In the genomic region with DNA sequence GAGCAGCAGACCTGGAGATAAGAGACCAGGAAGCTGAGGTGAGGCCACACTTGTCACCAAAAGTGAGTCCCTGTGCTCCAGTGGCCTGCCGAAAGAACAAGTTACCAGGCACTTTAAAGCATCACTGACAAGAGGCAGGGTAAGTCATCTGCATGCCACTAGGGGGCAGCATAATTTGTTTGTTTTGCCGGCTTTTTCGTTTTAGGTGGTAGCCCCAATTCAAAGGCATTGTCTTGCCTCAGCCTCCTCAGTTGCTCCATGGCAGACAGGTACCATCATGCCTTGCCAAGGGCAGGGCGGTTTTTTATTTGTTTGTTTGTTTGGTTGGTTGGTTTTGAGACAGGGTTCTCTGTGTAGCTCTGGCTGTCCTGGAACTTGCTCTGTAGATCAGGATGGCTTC, we compare ENCODE assay signal across 10 mouse cellular contexts. TPM values are rescaled to one million over a fixed set of nuclear protein-coding genes. Genes with fewer than 3 reads are reported as not detected.
DNase-seq lines count a peak whose midpoint lies in the region; ATAC-seq and TF ChIP-seq lines count a peak whose summit lies in the region.
"Had no signal": no experiment of that assay in that cellular context is flagged by ENCODE, and none has a peak within 500 bp of the region (broad histone marks: within the 10 kb centered on the region; RNA-seq: fewer than 3 reads in every experiment).

No protein-coding gene starts in this region.

- no peaks in the 10 kb centered on the region for H3K27me3 ChIP-seq in forebrain, embryonic 10.5 days (ENCODE audit: poor library complexity, severe bottlenecking)
- no peaks in the 10 kb centered on the region for H3K27me3 ChIP-seq in forebrain, embryonic 12.5 days
- H3K27me3 ChIP-seq in heart, postnatal 0 days (ENCODE audit: control insufficient read depth, insufficient read depth, low read length), result no peaks in the 10 kb centered on the region
- H3K27me3 ChIP-seq: neural tube, embryonic 13.5 days had no signal

- no peaks in the 10 kb centered on the region for H3K36me3 ChIP-seq in forebrain, embryonic 10.5 days (replicated peaks)
- H3K36me3 ChIP-seq in forebrain, embryonic 12.5 days (replicated peaks), result no peaks in the 10 kb centered on the region
- H3K36me3 ChIP-seq in heart, postnatal 0 days (replicated peaks; ENCODE audit: control insufficient read depth, insufficient read depth, low read length), result no peaks in the 10 kb centered on the region
- H3K36me3 ChIP-seq: neural tube, embryonic 13.5 days had no signal

- 68% methylated on average over 4 of the region's 4 CpGs for WGBS in forebrain, embryonic 10.5 days
- WGBS in forebrain, embryonic 12.5 days, result 68% methylated on average over 4 of the region's 4 CpGs
- 66% methylated on average over 4 of the region's 4 CpGs for WGBS in heart, postnatal 0 days
- 52% methylated on average over 4 of the region's 4 CpGs for WGBS in lung, adult 2 months

- TF ChIP-seq EP300 in heart, postnatal 0 days (IDR thresholded peaks at IDR 0.05; ENCODE audit: low read depth), result no peak

- TF ChIP-seq POLR2A in lung, adult 2 months (IDR thresholded peaks at IDR 0.05; ENCODE audit: borderline replicate concordance, extremely low read depth, low read depth, low read length), result no peak

- H3K9me3 ChIP-seq in forebrain, embryonic 10.5 days, result no peaks in the 10 kb centered on the region
- no peaks in the 10 kb centered on the region for H3K9me3 ChIP-seq in forebrain, embryonic 12.5 days
- H3K9me3 ChIP-seq in heart, postnatal 0 days (replicated peaks; ENCODE audit: control insufficient read depth, low read length), result no peaks in the 10 kb centered on the region
- H3K9me3 ChIP-seq: neural tube, embryonic 13.5 days had no signal

- no peak overlapping the region for H3K9ac ChIP-seq in forebrain, embryonic 12.5 days
- no peak overlapping the region for H3K9ac ChIP-seq in heart, postnatal 0 days (replicated peaks; ENCODE audit: low read depth, low read length)
- H3K9ac ChIP-seq: neural tube, embryonic 13.5 days had no signal

- ATAC-seq in forebrain, embryonic 12.5 days (ENCODE audit: low FRiP score), result no peak
- no peak for ATAC-seq in heart, postnatal 0 days (ENCODE audit: insufficient read depth, low read depth)

- H3K27ac ChIP-seq in forebrain, embryonic 10.5 days, result no peak overlapping the region
- H3K27ac ChIP-seq in forebrain, embryonic 12.5 days, result no peak overlapping the region
- H3K27ac ChIP-seq in heart, postnatal 0 days (ENCODE audit: low read depth), result no peak overlapping the region
- H3K27ac ChIP-seq: neural tube, embryonic 13.5 days had no signal

- DNase-seq in forebrain, embryonic 10.5 days (ENCODE audit: extremely low spot score, low spot score), result peak; percentile 21
- DNase-seq in ovary, postnatal 14 days (ENCODE audit: low spot score), result peak; percentile 20
- DNase-seq in ovary, postnatal 10 days (ENCODE audit: low spot score), result no peak
- peak; percentile 60 for DNase-seq in c-Kit-positive CD71-positive TER-119-negative erythroid progenitor cells, embryonic 14.5 days (ENCODE audit: low read depth)
- DNase-seq in heart, postnatal 0 days (ENCODE audit: low spot score), result no peak
- no peak for DNase-seq in lung, adult 2 months
- peak; percentile 55 for DNase-seq in thymus, postnatal 0 days (ENCODE audit: low spot score)

- TF ChIP-seq CTCF in heart, postnatal 0 days (IDR thresholded peaks at IDR 0.05; ENCODE audit: low read depth), result peak; percentile 59
- peak; percentile 28; the same call in 1 of the 2 replicates for TF ChIP-seq CTCF in lung, adult 2 months (IDR thresholded peaks at IDR 0.05; ENCODE audit: insufficient read depth, low read length)

- no peak overlapping the region for H3K4me2 ChIP-seq in forebrain, embryonic 12.5 days
- no peak overlapping the region for H3K4me2 ChIP-seq in heart, postnatal 0 days (ENCODE audit: low read depth, low read length)
- H3K4me2 ChIP-seq: neural tube, embryonic 13.5 days had no signal

- H3K4me3 ChIP-seq in forebrain, embryonic 10.5 days, result no peak overlapping the region
- H3K4me3 ChIP-seq in forebrain, embryonic 12.5 days (replicated peaks), result no peak overlapping the region
- no peak overlapping the region for H3K4me3 ChIP-seq in heart, postnatal 0 days (ENCODE audit: low read depth, low read length)
- no peak overlapping the region for H3K4me3 ChIP-seq in lung, adult 2 months (replicated peaks; ENCODE audit: extremely low read depth, low read depth, low read length)
- H3K4me3 ChIP-seq: neural tube, embryonic 13.5 days had no signal

- peaks cover 9% of the 10 kb centered on the region for H3K4me1 ChIP-seq in forebrain, embryonic 10.5 days
- H3K4me1 ChIP-seq in forebrain, embryonic 12.5 days, result peaks cover 4% of the 10 kb centered on the region; the same call in 1 of the 2 replicates
- H3K4me1 ChIP-seq in heart, postnatal 0 days (ENCODE audit: control insufficient read depth, insufficient read depth), result peaks cover 2% of the 10 kb centered on the region
- no peaks in the 10 kb centered on the region for H3K4me1 ChIP-seq in lung, adult 2 months (ENCODE audit: control insufficient read depth, insufficient read depth, low read length)
- H3K4me1 ChIP-seq: neural tube, embryonic 13.5 days had no signal

RNA-seq across cellular contexts. Expression of a gene that starts 26.2 kb away (rescaled TPM):
- polyA plus RNA-seq in forebrain, embryonic 10.5 days (2016; fragmentation: Nextera tagmentation; extraction: Ambion mirVana), result not detected in 2 replicates
- not detected in 2 replicates for polyA plus RNA-seq in forebrain, embryonic 12.5 days (2016; fragmentation: Nextera tagmentation; extraction: Ambion mirVana)
- not detected in 2 replicates for total RNA-seq in heart, postnatal 0 days (2014; rRNA removed; ENCODE audit: low replicate concordance)
- polyA plus RNA-seq in heart, postnatal 0 days (2015; fragmentation: Nextera tagmentation; extraction: Ambion mirVana), result not detected in 2 replicates
- not detected in 2 replicates for polyA plus RNA-seq in lung, adult 2 months (2012; rRNA removed)
- polyA plus RNA-seq in thymus, postnatal 0 days (2015; fragmentation: Nextera tagmentation; extraction: Ambion mirVana), result not detected in 2 replicates
- total RNA-seq: layer of hippocampus, adult 18-20 months had no signal
- polyA plus RNA-seq: neural tube, embryonic 13.5 days had no signal

RNA-seq across cellular contexts. Expression of a gene that starts 34.2 kb away (rescaled TPM):
- polyA plus RNA-seq in forebrain, embryonic 10.5 days (2016; fragmentation: Nextera tagmentation; extraction: Ambion mirVana), result 41.2 and 46.5 TPM in 2 replicates
- 67.5 and 70.5 TPM in 2 replicates for polyA plus RNA-seq in forebrain, embryonic 12.5 days (2016; fragmentation: Nextera tagmentation; extraction: Ambion mirVana)
- 18.1 and 30.8 TPM in 2 replicates for total RNA-seq in heart, postnatal 0 days (2014; rRNA removed; ENCODE audit: low replicate concordance)
- polyA plus RNA-seq in heart, postnatal 0 days (2015; fragmentation: Nextera tagmentation; extraction: Ambion mirVana), result 17.0 and 17.2 TPM in 2 replicates
- polyA plus RNA-seq in lung, adult 2 months (2012; rRNA removed), result 7.8 and 10.8 TPM in 2 replicates
- 33.5 and 39.3 TPM in 2 replicates for polyA plus RNA-seq in thymus, postnatal 0 days (2015; fragmentation: Nextera tagmentation; extraction: Ambion mirVana)

RNA-seq across cellular contexts. Expression of a gene that starts 42.0 kb away (rescaled TPM):
- polyA plus RNA-seq in forebrain, embryonic 10.5 days (2016; fragmentation: Nextera tagmentation; extraction: Ambion mirVana), result 3.4 and 4.1 TPM in 2 replicates
- polyA plus RNA-seq in forebrain, embryonic 12.5 days (2016; fragmentation: Nextera tagmentation; extraction: Ambion mirVana), result 3.2 TPM in 2 replicates
- total RNA-seq in heart, postnatal 0 days (2014; rRNA removed; ENCODE audit: low replicate concordance), result 12.9 and 29.0 TPM in 2 replicates
- polyA plus RNA-seq in heart, postnatal 0 days (2015; fragmentation: Nextera tagmentation; extraction: Ambion mirVana), result 3.1 and 4.8 TPM in 2 replicates
- polyA plus RNA-seq in lung, adult 2 months (2012; rRNA removed), result 12.8 and 22.1 TPM in 2 replicates
- polyA plus RNA-seq in thymus, postnatal 0 days (2015; fragmentation: Nextera tagmentation; extraction: Ambion mirVana), result 6.8 and 8.0 TPM in 2 replicates

Comparison
In these comparisons a context has a peak if more than half of its experiments do, and no peak if none do; other contexts are left out.
1. DNase-seq: peak in forebrain, embryonic 10.5 days (single experiment), ovary, postnatal 14 days (single experiment), c-Kit-positive CD71-positive TER-119-negative erythroid progenitor cells, embryonic 14.5 days (single experiment) and thymus, postnatal 0 days (single experiment); none in ovary, postnatal 10 days (single experiment), heart, postnatal 0 days (single experiment) and lung, adult 2 months (single experiment).